Mouse (Mus musculus) frontal cortex, postnatal 25 days (tissue): ENCODE data around the gene E130114P18Rik.

Experiments
- DNase-seq, 2 experiments: peaks; one replicate each; pipeline ENCODE4 v3.0.0; 2022; ENCODE audit warnings: low spot score in 2 of 2

E130114P18Rik gene

GRCm38 (mm10) chr4:97752276-97753010, 25.4 kb downstream of the E130114P18Rik start:
- no peak for DNase-seq

- DNase-seq = no peak
These were observed 26.2 kb downstream of the E130114P18Rik start for GRCm38 (mm10) chr4:97751483-97752251.

DNA sequence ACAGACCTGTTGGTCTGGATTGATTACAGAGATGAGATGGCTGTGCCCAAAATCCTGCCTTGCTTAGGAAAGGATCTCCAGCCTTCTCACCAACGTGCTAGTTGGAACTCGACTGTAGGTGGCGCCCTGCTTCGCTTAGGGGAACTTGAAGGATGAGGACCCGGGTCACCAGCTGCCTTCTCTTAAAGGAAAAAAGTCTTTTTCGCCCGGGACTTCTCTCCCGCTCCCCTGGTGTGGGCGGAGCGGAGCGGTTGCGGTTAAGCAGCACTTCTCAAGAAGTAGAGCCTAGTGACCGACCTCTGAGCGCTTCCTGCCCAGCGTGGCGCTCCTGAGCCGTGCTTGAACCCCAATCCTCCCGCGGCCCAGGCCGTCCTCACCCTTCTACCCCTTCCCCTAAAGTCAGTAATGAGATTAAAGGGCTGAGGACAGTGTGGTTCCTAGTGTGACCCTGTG, 26.8 kb downstream of the E130114P18Rik start:
- peak; percentile 76 to 88 for DNase-seq

DNA sequence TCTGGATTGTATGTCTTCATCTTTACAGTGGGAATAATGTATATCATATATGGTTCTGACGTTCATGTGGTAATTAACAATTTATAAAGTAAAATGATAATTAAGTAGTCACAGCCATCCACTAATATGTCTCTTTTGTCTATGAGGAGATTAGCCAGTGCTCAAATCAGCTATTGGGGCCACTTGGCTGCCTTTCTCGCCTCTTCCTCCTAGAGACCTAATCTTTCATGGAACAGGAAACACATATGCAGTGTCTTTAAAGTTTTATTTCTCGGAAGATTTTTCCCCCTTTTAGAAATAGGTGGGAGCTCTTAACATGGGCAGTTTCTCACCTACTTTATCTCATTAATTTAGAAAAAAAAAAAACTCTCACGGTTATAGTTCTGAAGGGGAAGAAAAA, 27.5 kb downstream of the E130114P18Rik start:
- no peak for DNase-seq

DNA sequence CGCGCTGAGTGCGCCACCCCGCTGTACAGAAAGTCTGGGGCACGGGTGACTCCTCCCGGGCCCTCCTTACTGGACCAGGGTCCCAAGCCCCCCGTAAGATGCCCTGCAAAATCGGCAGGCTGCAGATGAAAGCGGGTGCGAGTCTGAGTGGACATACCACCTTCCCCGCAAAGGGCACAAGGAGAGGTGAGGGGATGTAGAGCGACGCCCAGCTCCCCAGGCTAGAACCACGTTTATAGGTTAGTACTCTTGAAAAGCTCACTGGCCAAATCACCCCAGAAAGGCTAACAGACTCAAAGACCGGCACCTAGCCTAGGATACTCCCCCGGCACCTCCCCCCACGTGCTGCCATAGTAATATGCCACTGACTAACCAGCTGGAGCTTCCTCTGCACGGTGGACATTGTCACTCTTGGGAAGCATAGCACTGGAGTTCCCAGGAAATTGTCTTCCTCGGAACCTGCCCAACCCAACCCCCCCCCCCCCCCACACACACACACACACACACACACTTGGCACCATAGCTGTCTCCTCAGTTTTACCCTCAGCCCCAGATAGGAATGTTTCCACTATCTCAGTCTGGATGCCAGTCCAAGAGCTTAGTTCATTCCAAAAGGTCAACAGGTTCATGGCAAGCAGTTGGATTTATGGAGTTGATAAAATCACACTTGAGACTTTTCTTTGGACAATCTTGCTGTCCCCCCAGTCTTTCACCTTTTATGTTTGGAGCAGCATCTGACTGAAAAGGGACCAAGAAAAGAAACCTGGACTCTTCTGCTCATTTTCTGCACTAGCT, 31.6 kb downstream of the E130114P18Rik start:
- no peak for DNase-seq

- peak; percentile 65 to 75 for DNase-seq
These were observed 32.4 kb downstream of the E130114P18Rik start for GRCm38 (mm10) chr4:97745296-97746105.

- DNase-seq = no peak
These were observed 33.9 kb downstream of the E130114P18Rik start for GRCm38 (mm10) chr4:97743932-97744331.

- no peak for DNase-seq
These were observed 44.5 kb downstream of the E130114P18Rik start for GRCm38 (mm10) chr4:97733392-97733791.

- no peak for DNase-seq
These were observed 47.5 kb downstream of the E130114P18Rik start for GRCm38 (mm10) chr4:97730416-97730815.

GRCm38 (mm10) chr4:97729999-97730398, 47.9 kb downstream of the E130114P18Rik start:
- no peak for DNase-seq

GRCm38 (mm10) chr4:97728520-97728919, 49.4 kb downstream of the E130114P18Rik start:
- DNase-seq = no peak

GRCm38 (mm10) chr4:97723374-97723773, 54.5 kb downstream of the E130114P18Rik start:
- no peak for DNase-seq

DNA sequence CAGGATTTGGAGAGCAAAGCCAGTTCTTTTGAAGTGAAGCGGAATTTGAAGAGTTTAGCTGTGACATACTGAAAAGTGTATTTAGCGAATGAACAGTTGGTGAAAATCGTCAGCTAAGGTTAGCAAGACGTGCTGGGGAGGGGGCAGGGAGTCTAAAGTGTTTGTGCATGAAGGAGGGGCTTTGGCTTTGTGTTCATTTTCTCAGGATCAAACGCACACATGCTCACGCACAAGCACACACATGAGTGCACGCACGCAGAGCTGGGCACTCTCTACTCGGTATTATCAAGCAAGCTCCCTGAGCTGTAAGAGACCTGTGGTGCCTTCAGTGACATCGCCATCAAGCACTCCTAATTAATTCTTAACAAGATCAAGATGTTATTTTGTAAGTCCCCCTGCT, 55.2 kb downstream of the E130114P18Rik start:
- no peak for DNase-seq

GRCm38 (mm10) chr4:97714616-97715015, 63.3 kb downstream of the E130114P18Rik start:
- DNase-seq = no peak

- DNase-seq = no peak
These were observed 63.7 kb downstream of the E130114P18Rik start for GRCm38 (mm10) chr4:97714101-97714615.

DNA sequence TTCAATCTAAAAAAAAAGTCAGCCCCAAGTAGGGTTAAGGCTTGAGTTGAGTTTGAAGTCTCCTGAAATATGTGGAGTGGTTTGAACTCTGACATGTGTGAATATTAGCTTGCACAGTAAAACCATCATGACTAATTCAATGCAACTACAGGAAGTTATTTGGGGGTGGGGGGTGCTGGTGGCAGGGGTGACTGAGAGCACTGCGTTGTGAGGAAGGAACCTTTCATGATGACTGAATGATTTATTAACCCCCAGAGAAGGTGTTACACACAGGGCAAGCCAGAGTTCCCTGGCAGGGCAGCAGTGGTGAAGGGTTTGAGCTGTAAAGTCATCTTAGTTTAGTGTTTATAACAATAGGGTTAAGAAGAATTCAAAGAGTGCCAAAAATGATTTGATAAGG, 65.3 kb downstream of the E130114P18Rik start:
- DNase-seq = no peak

DNA sequence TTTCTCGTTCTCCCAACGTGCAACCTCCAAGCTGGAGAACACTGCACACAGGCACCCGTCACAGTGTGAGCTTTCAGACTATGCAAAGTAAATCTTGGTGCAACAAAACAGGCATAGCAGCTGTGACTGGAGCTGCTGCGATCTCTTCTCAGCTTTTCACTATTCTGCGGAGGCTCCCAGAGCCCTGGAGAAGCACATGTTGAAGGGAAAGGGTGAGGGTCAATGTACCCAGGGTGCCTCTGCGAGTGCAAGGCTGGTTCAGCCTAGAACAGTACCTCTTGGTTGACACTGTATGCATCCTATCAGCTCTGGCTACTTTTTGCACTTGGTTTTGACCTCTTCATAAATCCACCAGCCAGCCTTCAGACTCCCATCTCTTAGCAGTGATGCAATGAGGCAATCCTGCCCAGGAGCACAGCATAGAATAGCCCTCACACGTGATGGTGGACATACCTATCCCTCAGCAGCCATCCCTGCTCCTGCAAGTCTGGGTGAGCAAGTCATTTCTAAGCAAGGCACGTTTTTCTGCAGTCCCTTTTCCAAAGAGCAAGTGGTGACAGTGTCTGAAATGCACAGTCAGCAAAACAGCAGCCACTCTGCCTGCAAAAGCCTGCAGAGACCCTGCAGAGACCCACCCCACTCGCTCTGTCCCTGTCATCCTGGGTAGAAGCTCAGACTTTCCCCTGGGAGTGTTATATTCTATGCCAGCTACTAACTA, 67.7 kb downstream of the E130114P18Rik start:
- DNase-seq = no peak

DNA sequence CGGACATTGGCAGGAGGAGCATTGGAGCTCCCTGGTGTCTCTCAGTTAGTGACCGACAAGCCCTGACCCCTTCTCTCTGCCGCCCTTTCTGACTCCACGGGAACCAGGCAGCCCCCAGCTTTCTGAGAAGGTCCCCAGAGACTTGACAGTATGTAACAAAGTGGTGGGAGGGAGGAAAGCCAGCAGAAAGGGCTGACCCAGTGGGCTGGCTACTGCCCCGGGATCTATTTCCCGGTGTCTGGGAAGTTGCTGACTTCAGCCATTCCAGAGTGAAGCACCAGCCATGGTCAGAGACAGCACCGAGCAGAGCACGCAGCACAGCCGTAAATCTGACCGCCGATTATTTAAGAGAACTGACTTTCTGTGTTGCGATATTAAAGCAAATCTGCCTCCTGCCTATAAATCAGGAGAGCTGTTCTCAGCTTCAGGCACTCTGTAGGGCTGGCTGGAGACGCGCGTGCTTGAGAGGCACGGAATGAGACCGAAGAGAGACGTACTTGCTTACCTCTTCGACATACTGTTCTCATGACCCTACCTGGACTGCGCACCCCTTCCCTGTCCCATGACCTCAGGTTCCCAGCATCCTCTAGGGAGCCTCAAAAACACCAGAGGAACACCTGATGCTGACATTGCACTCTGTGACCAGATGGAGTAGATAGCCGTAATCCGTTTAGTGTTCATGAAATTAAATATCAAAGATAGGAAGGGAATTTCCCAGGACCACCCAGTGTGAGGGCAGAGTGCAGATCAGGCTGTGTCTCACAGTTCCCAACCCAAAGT, 70.3 kb downstream of the E130114P18Rik start:
- DNase-seq = no peak
